Mouse (Mus musculus): Measurements from ENCODE around the gene Ercc8. TPM values are rescaled to one million over a fixed set of nuclear protein-coding genes. Genes with fewer than 3 reads are reported as not detected.

Ercc8 gene
- polyA plus RNA-seq, 1 experiment from 2014 or later: 4.9 TPM

- no peak overlapping the region for H3K4me2 ChIP-seq (ENCODE audit: low read depth, low read length)
Measured at GRCm38 (mm10) chr13:108144086-108144485, 14.4 kb upstream of the Ercc8 start.

DNA sequence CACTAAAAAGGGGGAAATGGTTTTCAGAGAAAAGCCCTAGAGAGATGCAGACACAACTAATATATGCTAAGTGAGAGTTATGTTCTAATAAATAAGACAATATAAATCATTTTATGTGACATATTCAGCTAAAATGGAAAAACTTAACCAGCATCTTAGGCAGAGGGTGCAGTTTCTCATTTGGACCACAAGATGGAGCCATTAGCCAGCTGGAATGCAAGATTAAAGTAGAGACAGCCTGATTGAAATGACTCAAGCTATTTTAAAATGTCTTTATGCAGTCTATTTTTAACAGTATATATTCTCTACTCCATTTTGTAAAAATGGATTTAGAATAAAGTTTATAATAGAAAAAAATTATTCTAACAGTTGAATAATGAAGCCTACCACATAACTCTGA lies 6.7 kb upstream of the Ercc8 start:
- H3K27ac ChIP-seq (ENCODE audit: low read length): no peak overlapping the region
- H3K27me3 ChIP-seq (ENCODE audit: control insufficient read depth, insufficient read depth, low read depth, low read length): no peaks in the 10 kb centered on the region
- no peak for ATAC-seq (ENCODE audit: low read depth)
- H3K4me2 ChIP-seq (ENCODE audit: low read depth, low read length): no peak overlapping the region
- no peaks in the 10 kb centered on the region for H3K4me1 ChIP-seq (ENCODE audit: control insufficient read depth, low read depth, low read length)
- no peak overlapping the region for H3K9ac ChIP-seq (ENCODE audit: low read depth, low read length)
- no peaks in the 10 kb centered on the region for H3K9me3 ChIP-seq (replicated peaks; ENCODE audit: control insufficient read depth, low read length)
- H3K4me3 ChIP-seq (ENCODE audit: low read depth, low read length): no peak overlapping the region
- H3K36me3 ChIP-seq (ENCODE audit: control insufficient read depth, insufficient read depth): no peaks in the 10 kb centered on the region

More at GRCm38 (mm10) chr13:108144086-108144485, 14.4 kb upstream of the Ercc8 start:
- H3K27ac ChIP-seq (ENCODE audit: low read length): no peak overlapping the region
- H3K27me3 ChIP-seq (ENCODE audit: control insufficient read depth, insufficient read depth, low read depth, low read length): no peaks in the 10 kb centered on the region
- H3K4me1 ChIP-seq (ENCODE audit: control insufficient read depth, low read depth, low read length): no peaks in the 10 kb centered on the region
- no peak for ATAC-seq (ENCODE audit: low read depth)
- no peak overlapping the region for H3K4me3 ChIP-seq (ENCODE audit: low read depth, low read length)
- H3K9ac ChIP-seq (ENCODE audit: low read depth, low read length): no peak overlapping the region
- no peaks in the 10 kb centered on the region for H3K9me3 ChIP-seq (replicated peaks; ENCODE audit: control insufficient read depth, low read length)
- WGBS (ENCODE audit: insufficient replicate concordance): 78% methylated on average over 8 of the region's 8 CpGs
- H3K36me3 ChIP-seq (ENCODE audit: control insufficient read depth, insufficient read depth): no peaks in the 10 kb centered on the region

- no peak for ATAC-seq (ENCODE audit: low read depth)
- no peak overlapping the region for H3K9ac ChIP-seq (ENCODE audit: low read depth, low read length)
- H3K4me1 ChIP-seq (ENCODE audit: control insufficient read depth, low read depth, low read length): peaks cover 4% of the 10 kb centered on the region
- no peaks in the 10 kb centered on the region for H3K36me3 ChIP-seq (ENCODE audit: control insufficient read depth, insufficient read depth)
- H3K4me2 ChIP-seq (ENCODE audit: low read depth, low read length): no peak overlapping the region
- H3K27me3 ChIP-seq (ENCODE audit: control insufficient read depth, insufficient read depth, low read depth, low read length): no peaks in the 10 kb centered on the region
- 55% methylated on average over 8 of the region's 8 CpGs for WGBS (ENCODE audit: insufficient replicate concordance)
- no peak overlapping the region for H3K27ac ChIP-seq (ENCODE audit: low read length)
- H3K9me3 ChIP-seq (replicated peaks; ENCODE audit: control insufficient read depth, low read length): no peaks in the 10 kb centered on the region
- H3K4me3 ChIP-seq (ENCODE audit: low read depth, low read length): no peak overlapping the region
Measured at GRCm38 (mm10) chr13:108152650-108153372, 5.7 kb upstream of the Ercc8 start.

DNA sequence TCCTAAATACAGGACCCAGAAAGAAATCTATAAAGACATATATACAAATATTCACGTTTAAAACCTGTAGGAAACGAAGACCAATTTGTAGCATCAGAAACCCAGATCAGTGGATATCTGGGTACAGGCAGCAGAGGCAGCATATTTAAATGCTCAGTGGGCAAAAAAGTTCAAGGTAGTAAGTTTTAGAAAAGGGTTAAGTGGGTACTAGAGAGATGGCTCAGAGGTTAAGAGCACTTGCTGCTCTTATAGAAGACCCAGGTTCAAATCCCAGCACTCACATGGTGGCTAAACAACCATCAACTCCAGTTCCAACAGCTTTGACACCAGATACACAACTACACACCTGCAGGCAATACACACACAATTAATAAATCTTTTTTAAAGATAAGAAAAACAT lies 1.4 kb upstream of the Ercc8 start:
- ATAC-seq (ENCODE audit: low read depth): no peak
- WGBS (ENCODE audit: insufficient replicate concordance): 56% methylated on average over 2 of the region's 2 CpGs
- Histone ChIP-seq H3K4me1 (ENCODE audit: control insufficient read depth, low read depth, low read length) (peaks cover 13% of the 10 kb centered on the region), H3K4me2 (ENCODE audit: low read depth, low read length) (no peak overlapping the region; the same call in 1 of the 2 replicates), H3K36me3 (ENCODE audit: control insufficient read depth, insufficient read depth) (no peaks in the 10 kb centered on the region), H3K27me3 (ENCODE audit: control insufficient read depth, insufficient read depth, low read depth, low read length) (no peaks in the 10 kb centered on the region), H3K27ac (ENCODE audit: low read length) (no peak overlapping the region), H3K4me3 (ENCODE audit: low read depth, low read length) (no peak overlapping the region), H3K9me3 (replicated peaks; ENCODE audit: control insufficient read depth, low read length) (no peaks in the 10 kb centered on the region), H3K9ac (ENCODE audit: low read depth, low read length) (no peak overlapping the region)

DNA sequence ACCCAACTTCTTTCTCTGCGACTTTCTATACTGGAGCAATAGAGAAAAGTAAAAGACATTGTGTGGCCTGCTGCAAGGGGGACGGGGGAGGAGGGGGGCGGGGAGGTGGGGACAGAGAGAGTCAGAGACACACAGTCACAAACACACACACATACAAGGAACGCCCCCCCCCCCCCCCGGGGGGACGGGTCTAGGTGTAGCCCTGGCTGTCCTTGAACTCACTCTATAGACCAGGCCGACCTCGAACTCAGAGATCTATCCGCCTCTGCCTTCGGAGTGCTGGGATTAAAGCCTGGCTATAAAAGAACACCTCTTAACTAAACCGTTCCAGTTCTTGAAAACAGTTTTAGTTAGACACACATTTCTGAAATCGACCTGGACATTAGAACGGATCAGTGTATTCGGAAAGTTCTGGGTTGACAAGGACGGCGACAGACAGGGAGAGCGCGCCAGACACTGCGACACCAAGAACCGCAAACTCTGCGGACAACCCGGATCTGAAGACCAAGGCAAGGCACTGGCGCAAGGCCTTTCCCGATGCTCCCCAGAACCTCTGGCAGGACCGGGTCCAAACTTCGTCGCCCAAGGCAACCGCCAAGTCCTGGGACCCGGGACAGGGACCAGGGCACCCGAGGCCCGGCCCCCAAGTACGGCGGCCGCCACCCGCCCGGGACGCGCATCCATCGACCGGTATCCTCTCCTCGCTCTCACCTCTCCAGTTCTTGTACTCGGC lies 633 bp upstream of the Ercc8 start:
- Histone ChIP-seq H3K4me3 (ENCODE audit: low read depth, low read length) (peak overlapping the region; percentile 92), H3K9me3 (replicated peaks; ENCODE audit: control insufficient read depth, low read length) (no peaks in the 10 kb centered on the region), H3K4me1 (ENCODE audit: control insufficient read depth, low read depth, low read length) (peaks cover 13% of the 10 kb centered on the region), H3K4me2 (ENCODE audit: low read depth, low read length) (peak overlapping the region; percentile 89), H3K9ac (ENCODE audit: low read depth, low read length) (peak overlapping the region; percentile 77), H3K27me3 (ENCODE audit: control insufficient read depth, insufficient read depth, low read depth, low read length) (no peaks in the 10 kb centered on the region), H3K27ac (ENCODE audit: low read length) (peak overlapping the region; percentile 53), H3K36me3 (ENCODE audit: control insufficient read depth, insufficient read depth) (no peaks in the 10 kb centered on the region)
- peak; percentile 53 for ATAC-seq (ENCODE audit: low read depth)
- 4% methylated on average over 39 of the region's 42 CpGs for WGBS (ENCODE audit: insufficient replicate concordance)

DNA sequence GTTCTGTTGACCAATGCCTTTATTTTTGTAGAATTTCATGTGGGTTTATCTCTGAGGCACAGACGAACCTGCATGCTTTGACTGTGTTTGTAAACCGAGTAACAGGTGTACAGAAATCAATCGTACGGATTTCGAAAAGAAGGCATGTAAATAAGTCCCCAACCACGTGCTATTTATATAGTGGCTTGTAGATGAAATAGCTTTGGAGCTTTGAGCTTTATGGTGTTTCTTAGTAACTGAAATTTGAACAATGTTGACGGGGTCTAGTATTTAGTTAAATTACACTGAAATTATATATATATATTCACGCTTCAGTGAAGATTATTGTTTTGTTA lies 677 bp downstream of the Ercc8 start:
- no peaks in the 10 kb centered on the region for H3K36me3 ChIP-seq (ENCODE audit: control insufficient read depth, insufficient read depth)
- H3K4me1 ChIP-seq (ENCODE audit: control insufficient read depth, low read depth, low read length): peaks cover 13% of the 10 kb centered on the region
- 6% methylated on average over 8 of the region's 8 CpGs for WGBS (ENCODE audit: insufficient replicate concordance)
- ATAC-seq (ENCODE audit: low read depth): no peak
- peak overlapping the region; percentile 92 for H3K4me3 ChIP-seq (ENCODE audit: low read depth, low read length)
- H3K9me3 ChIP-seq (replicated peaks; ENCODE audit: control insufficient read depth, low read length): no peaks in the 10 kb centered on the region
- peak overlapping the region; percentile 89 for H3K4me2 ChIP-seq (ENCODE audit: low read depth, low read length)
- H3K27me3 ChIP-seq (ENCODE audit: control insufficient read depth, insufficient read depth, low read depth, low read length): no peaks in the 10 kb centered on the region
- H3K9ac ChIP-seq (ENCODE audit: low read depth, low read length): peak overlapping the region; percentile 77
- no peak overlapping the region for H3K27ac ChIP-seq (ENCODE audit: low read length)

GRCm38 (mm10) chr13:108159963-108160362 lies 1.4 kb downstream of the Ercc8 start:
- H3K27me3 ChIP-seq (ENCODE audit: control insufficient read depth, insufficient read depth, low read depth, low read length): no peaks in the 10 kb centered on the region
- no peak overlapping the region for H3K27ac ChIP-seq (ENCODE audit: low read length)
- no peaks in the 10 kb centered on the region for H3K36me3 ChIP-seq (ENCODE audit: control insufficient read depth, insufficient read depth)
- peaks cover 13% of the 10 kb centered on the region for H3K4me1 ChIP-seq (ENCODE audit: control insufficient read depth, low read depth, low read length)
- peak overlapping the region; percentile 89 for H3K4me2 ChIP-seq (ENCODE audit: low read depth, low read length)
- no peaks in the 10 kb centered on the region for H3K9me3 ChIP-seq (replicated peaks; ENCODE audit: control insufficient read depth, low read length)
- ATAC-seq (ENCODE audit: low read depth): no peak
- H3K9ac ChIP-seq (ENCODE audit: low read depth, low read length): no peak overlapping the region
- WGBS (ENCODE audit: insufficient replicate concordance): 47% methylated on average over 7 of the region's 7 CpGs
- H3K4me3 ChIP-seq (ENCODE audit: low read depth, low read length): no peak overlapping the region; the same call in 1 of the 2 replicates

DNA sequence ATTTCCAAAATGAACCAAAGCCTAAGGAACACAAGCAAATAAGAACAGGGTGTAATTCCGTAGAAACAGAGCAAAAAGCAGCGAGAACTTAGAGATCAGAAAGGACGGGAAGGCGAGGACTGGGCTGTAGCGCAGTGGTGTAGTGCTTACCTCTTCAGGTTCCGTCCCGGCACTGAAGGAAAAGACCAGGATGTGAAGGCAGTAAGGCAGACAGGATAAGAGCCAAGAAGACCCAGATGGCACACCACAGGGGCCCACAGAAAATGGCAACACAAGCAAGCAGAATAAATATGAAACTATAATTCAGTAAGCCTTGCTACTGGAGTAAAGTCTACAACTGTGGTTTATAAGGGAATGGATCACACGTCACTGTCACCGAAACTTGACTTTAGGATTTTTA lies 5.4 kb downstream of the Ercc8 start:
- Histone ChIP-seq H3K9ac (ENCODE audit: low read depth, low read length) (no peak overlapping the region), H3K9me3 (replicated peaks; ENCODE audit: control insufficient read depth, low read length) (no peaks in the 10 kb centered on the region), H3K4me1 (ENCODE audit: control insufficient read depth, low read depth, low read length) (peaks cover 8% of the 10 kb centered on the region), H3K27ac (ENCODE audit: low read length) (no peak overlapping the region), H3K4me3 (ENCODE audit: low read depth, low read length) (no peak overlapping the region), H3K4me2 (ENCODE audit: low read depth, low read length) (no peak overlapping the region), H3K27me3 (ENCODE audit: control insufficient read depth, insufficient read depth, low read depth, low read length) (no peaks in the 10 kb centered on the region), H3K36me3 (ENCODE audit: control insufficient read depth, insufficient read depth) (no peaks in the 10 kb centered on the region)
- WGBS (ENCODE audit: insufficient replicate concordance): 83% methylated on average over 9 of the region's 9 CpGs
- no peak for ATAC-seq (ENCODE audit: low read depth)

- H3K36me3 ChIP-seq (ENCODE audit: control insufficient read depth, insufficient read depth): no peaks in the 10 kb centered on the region
- WGBS (ENCODE audit: insufficient replicate concordance): 82% methylated on average over 3 of the region's 3 CpGs
- no peak for ATAC-seq (ENCODE audit: low read depth)
- no peak overlapping the region for H3K4me2 ChIP-seq (ENCODE audit: low read depth, low read length)
- H3K27ac ChIP-seq (ENCODE audit: low read length): no peak overlapping the region
- H3K9me3 ChIP-seq (replicated peaks; ENCODE audit: control insufficient read depth, low read length): no peaks in the 10 kb centered on the region
- H3K9ac ChIP-seq (ENCODE audit: low read depth, low read length): no peak overlapping the region
- H3K4me3 ChIP-seq (ENCODE audit: low read depth, low read length): no peak overlapping the region
- H3K27me3 ChIP-seq (ENCODE audit: control insufficient read depth, insufficient read depth, low read depth, low read length): no peaks in the 10 kb centered on the region
- H3K4me1 ChIP-seq (ENCODE audit: control insufficient read depth, low read depth, low read length): peaks cover 3% of the 10 kb centered on the region
Measured at GRCm38 (mm10) chr13:108164621-108165020, 6.1 kb downstream of the Ercc8 start.
